Mouse (Mus musculus) limb, embryonic 15.5 days (tissue): ENCODE data around the gene Chst15. TPM values are rescaled to one million over a fixed set of nuclear protein-coding genes. Genes with fewer than 3 reads are reported as not detected.
A peak's percentile ranks its signal among the peaks of the same experiment; 100 is the strongest.

Experiments used
- ATAC-seq: fragments of 200-750 bp; cut with Nextera tagmentation; 2 replicates; pipeline ENCODE4 v1.8.0; 2017; ENCODE audit warnings: low read depth, moderate TSS enrichment; ENCODE audit not compliant: insufficient number of reproducible peaks, low FRiP score, low TSS enrichment
- H3K27ac ChIP-seq: fragments of 300-500 bp; sonication (generic); 2 replicates; pipeline ENCODE4 v1.5.1; 2015; ENCODE audit warnings: moderate library complexity, mild to moderate bottlenecking, inconsistent platforms
- H3K27me3 ChIP-seq: fragments of 300-500 bp; sonication (generic); 2 replicates; pipeline ENCODE4 v1.6.1; 2015; ENCODE audit warnings: inconsistent platforms
- H3K36me3 ChIP-seq: fragments of 300-500 bp; sonication (generic); 2 replicates; pipeline ENCODE4 v1.6.1; 2015; ENCODE audit warnings: inconsistent platforms
- H3K4me1 ChIP-seq: fragments of 300-500 bp; sonication (generic); 2 replicates; pipeline ENCODE4 v1.6.1; 2015; ENCODE audit warnings: inconsistent platforms
- H3K4me2 ChIP-seq: fragments of 300-500 bp; sonication (generic); 2 replicates; pipeline ENCODE4 v1.6.1; 2015; ENCODE audit warnings: mild to moderate bottlenecking, inconsistent platforms
- H3K4me3 ChIP-seq: fragments of 300-500 bp; sonication (generic); 2 replicates; pipeline ENCODE4 v1.5.1; 2015; ENCODE audit warnings: mild to moderate bottlenecking, inconsistent platforms
- H3K9ac ChIP-seq: fragments of 300-500 bp; sonication (generic); 2 replicates; pipeline ENCODE4 v1.6.1; 2015; ENCODE audit warnings: inconsistent platforms
- H3K9me3 ChIP-seq: fragments of 300-500 bp; sonication (generic); 2 replicates; pipeline ENCODE4 v1.6.1; 2016; ENCODE audit warnings: inconsistent platforms
- WGBS: fragments of 180-500 bp; shearing (Covaris S2); methylation state at CpG from one replicate; pipeline ENCODE4 v1.1.7; 2015; 5-methylcytosine and 5-hydroxymethylcytosine counted together
- polyA plus RNA-seq: library from polyadenylated mRNA; unstranded; fragments of >200 nt; fragmentation: Nextera tagmentation; extraction: Ambion mirVana; gene quantifications from 2 replicates; pipeline ENCODE4 v1.2.1, GENCODE M21; 2015

The Chst15 gene
- polyA plus RNA-seq, 1 experiment from 2014 or later, result 24.9 TPM

GRCm38 (mm10) chr7:132308537-132309191 lies 8.4 kb downstream of the Chst15 start:
- H3K27me3 ChIP-seq, result no peaks in the 10 kb centered on the region
- no peak overlapping the region for H3K27ac ChIP-seq
- no peaks in the 10 kb centered on the region for H3K9me3 ChIP-seq
- 42% methylated on average over 5 of the region's 5 CpGs for WGBS
- no peak overlapping the region for H3K9ac ChIP-seq
- no peak overlapping the region for H3K4me3 ChIP-seq
- H3K4me2 ChIP-seq, result no peak overlapping the region
- H3K36me3 ChIP-seq, result no peaks in the 10 kb centered on the region
- ATAC-seq, result no peak
- peaks cover 32% of the 10 kb centered on the region for H3K4me1 ChIP-seq

DNA sequence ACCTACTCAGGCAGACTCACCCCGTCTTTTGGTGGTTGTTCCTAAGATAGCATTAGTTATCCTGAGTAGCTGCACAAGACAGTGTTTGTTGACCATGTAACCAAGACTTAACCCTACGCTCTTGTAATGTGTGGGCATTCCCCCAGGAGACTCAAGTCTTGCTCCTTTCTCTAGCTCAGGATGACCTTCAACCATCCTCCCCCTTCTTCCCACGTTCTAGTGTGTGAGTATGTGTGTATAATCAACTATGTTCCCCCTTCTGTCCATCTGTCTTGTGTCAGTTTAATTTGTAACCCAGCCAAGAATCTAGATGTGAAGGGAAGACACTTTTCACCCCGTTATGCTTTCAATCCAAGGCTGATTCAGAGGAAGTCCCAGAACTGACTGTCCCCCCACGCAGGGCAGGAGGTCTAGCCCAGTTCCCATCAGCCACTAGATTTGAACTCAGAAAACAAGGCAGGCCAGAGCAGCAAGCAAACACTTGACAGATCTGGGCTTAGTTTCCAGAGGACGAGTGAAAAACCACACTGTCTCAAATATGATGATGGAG lies 9.2 kb downstream of the Chst15 start:
- ATAC-seq, result no peak
- Histone ChIP-seq H3K27me3 (no peaks in the 10 kb centered on the region), H3K4me2 (no peak overlapping the region), H3K27ac (no peak overlapping the region), H3K36me3 (no peaks in the 10 kb centered on the region), H3K9me3 (no peaks in the 10 kb centered on the region), H3K9ac (no peak overlapping the region), H3K4me3 (no peak overlapping the region), H3K4me1 (peaks cover 28% of the 10 kb centered on the region)
- WGBS, result 72% methylated on average over 6 of the region's 6 CpGs

DNA sequence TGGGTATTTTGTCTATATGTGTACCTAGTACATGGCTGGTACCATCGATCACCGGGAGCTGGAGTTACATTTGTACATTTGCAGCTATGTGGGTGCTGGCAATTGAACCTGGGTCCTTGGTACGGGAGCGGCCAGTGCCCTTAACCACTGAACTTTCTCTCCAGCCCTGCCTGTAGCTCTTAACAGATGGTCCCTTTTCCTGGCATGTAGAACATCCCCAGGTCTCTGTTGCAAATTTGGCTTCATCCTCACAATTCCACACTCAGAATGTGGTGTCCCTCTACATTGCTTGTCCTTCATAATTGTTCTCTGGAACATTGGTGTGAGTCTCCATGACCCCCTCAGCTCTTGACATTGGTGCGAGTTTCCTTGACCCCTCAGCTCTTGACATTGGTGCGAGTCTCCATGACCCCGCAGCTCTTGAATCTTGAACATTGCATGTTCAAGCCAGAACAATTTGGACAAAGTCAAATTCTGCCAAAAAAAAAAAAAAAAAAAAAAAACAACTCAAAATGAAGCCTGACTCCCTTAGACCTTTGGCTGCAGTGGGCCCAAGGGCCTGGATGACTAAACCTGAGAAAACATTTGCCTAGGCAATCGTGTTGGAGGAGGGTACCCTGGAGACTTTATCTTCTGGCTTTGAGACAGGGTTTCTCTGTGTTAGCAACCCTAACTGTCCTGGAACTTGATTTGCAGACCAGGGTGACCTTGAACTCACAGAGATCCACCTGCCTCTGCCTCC lies 10.2 kb downstream of the Chst15 start:
- 93% methylated on average over 8 of the region's 8 CpGs for WGBS
- no peaks in the 10 kb centered on the region for H3K36me3 ChIP-seq
- H3K4me1 ChIP-seq, result peaks cover 27% of the 10 kb centered on the region
- no peak overlapping the region for H3K4me2 ChIP-seq
- no peaks in the 10 kb centered on the region for H3K27me3 ChIP-seq
- no peak for ATAC-seq
- no peak overlapping the region for H3K27ac ChIP-seq
- no peaks in the 10 kb centered on the region for H3K9me3 ChIP-seq
- no peak overlapping the region for H3K9ac ChIP-seq
- no peak overlapping the region for H3K4me3 ChIP-seq

- H3K27ac ChIP-seq, result no peak overlapping the region
- H3K27me3 ChIP-seq, result no peaks in the 10 kb centered on the region
- H3K9me3 ChIP-seq, result no peaks in the 10 kb centered on the region
- peaks cover 20% of the 10 kb centered on the region for H3K4me1 ChIP-seq
- H3K36me3 ChIP-seq, result no peaks in the 10 kb centered on the region
- WGBS, result 82% methylated on average over 5 of the region's 5 CpGs
- no peak for ATAC-seq
- no peak overlapping the region for H3K9ac ChIP-seq
- H3K4me2 ChIP-seq, result no peak overlapping the region
- H3K4me3 ChIP-seq, result no peak overlapping the region
Observed at GRCm38 (mm10) chr7:132305492-132306375, 11.3 kb downstream of the Chst15 start.

DNA sequence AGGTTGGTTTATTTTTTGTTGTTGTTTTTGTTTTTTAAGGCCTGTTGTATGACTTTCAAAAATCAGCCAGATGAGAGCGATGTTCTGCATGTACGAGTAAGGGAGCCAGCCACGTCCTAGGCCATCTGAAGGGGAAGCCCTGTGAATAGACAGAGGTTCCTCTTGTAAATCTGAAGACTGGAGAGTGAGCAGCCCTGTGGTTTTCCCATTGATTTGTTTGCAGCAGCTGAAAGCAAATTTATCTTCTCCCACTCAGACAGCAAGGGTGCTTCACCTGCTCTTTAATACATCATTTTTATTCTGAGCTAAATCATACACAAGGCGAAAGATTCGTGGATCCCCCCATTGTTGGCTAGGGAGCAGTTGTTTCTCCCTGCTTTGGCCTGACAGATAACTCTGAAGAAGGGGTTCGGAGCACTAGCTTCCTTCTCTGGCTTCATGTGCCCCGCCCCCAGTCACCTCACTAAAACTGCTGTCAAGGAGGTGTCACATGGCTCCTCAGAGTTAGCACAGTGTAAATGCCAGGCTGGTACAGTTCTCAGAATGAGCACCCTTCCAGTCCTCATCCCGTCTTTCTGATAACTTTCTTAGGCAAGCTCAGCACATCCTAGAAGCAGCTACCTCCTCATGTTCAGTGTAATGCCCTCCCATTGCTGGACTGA lies 12.5 kb downstream of the Chst15 start:
- Histone ChIP-seq H3K4me3 (no peak overlapping the region), H3K27ac (no peak overlapping the region), H3K9ac (no peak overlapping the region), H3K27me3 (no peaks in the 10 kb centered on the region), H3K9me3 (no peaks in the 10 kb centered on the region), H3K4me2 (no peak overlapping the region), H3K4me1 (peaks cover 28% of the 10 kb centered on the region), H3K36me3 (no peaks in the 10 kb centered on the region)
- 77% methylated on average over 8 of the region's 8 CpGs for WGBS
- ATAC-seq, result no peak

GRCm38 (mm10) chr7:132303988-132304387 lies 13.0 kb downstream of the Chst15 start:
- no peak overlapping the region for H3K4me2 ChIP-seq
- no peak overlapping the region for H3K4me3 ChIP-seq
- ATAC-seq, result no peak
- H3K9me3 ChIP-seq, result no peaks in the 10 kb centered on the region
- H3K27ac ChIP-seq, result no peak overlapping the region
- H3K36me3 ChIP-seq, result no peaks in the 10 kb centered on the region
- peaks cover 26% of the 10 kb centered on the region for H3K4me1 ChIP-seq
- no peaks in the 10 kb centered on the region for H3K27me3 ChIP-seq
- WGBS, result 62% methylated on average over 7 of the region's 7 CpGs
- H3K9ac ChIP-seq, result no peak overlapping the region

GRCm38 (mm10) chr7:132302508-132303241 lies 14.4 kb downstream of the Chst15 start:
- ATAC-seq, result no peak
- Histone ChIP-seq H3K4me1 (peaks cover 24% of the 10 kb centered on the region), H3K36me3 (no peaks in the 10 kb centered on the region), H3K27me3 (no peaks in the 10 kb centered on the region), H3K4me3 (no peak overlapping the region), H3K9ac (no peak overlapping the region), H3K27ac (no peak overlapping the region), H3K4me2 (no peak overlapping the region), H3K9me3 (no peaks in the 10 kb centered on the region)
- WGBS, result 51% methylated on average over 8 of the region's 8 CpGs

GRCm38 (mm10) chr7:132299661-132300210 lies 17.3 kb downstream of the Chst15 start:
- no peaks in the 10 kb centered on the region for H3K9me3 ChIP-seq
- WGBS, result 20% methylated on average over 5 of the region's 5 CpGs
- peaks cover 29% of the 10 kb centered on the region for H3K4me1 ChIP-seq
- H3K27me3 ChIP-seq, result no peaks in the 10 kb centered on the region
- ATAC-seq, result no peak
- no peak overlapping the region for H3K4me2 ChIP-seq
- H3K9ac ChIP-seq, result no peak overlapping the region
- H3K4me3 ChIP-seq, result no peak overlapping the region
- peak overlapping the region; percentile 38 for H3K27ac ChIP-seq
- H3K36me3 ChIP-seq, result no peaks in the 10 kb centered on the region

GRCm38 (mm10) chr7:132298412-132298990 lies 18.5 kb downstream of the Chst15 start:
- no peak overlapping the region for H3K27ac ChIP-seq
- no peaks in the 10 kb centered on the region for H3K27me3 ChIP-seq
- ATAC-seq, result no peak
- H3K9me3 ChIP-seq, result no peaks in the 10 kb centered on the region
- H3K4me2 ChIP-seq, result no peak overlapping the region
- no peaks in the 10 kb centered on the region for H3K36me3 ChIP-seq
- H3K4me3 ChIP-seq, result no peak overlapping the region
- H3K9ac ChIP-seq, result no peak overlapping the region
- WGBS, result 53% methylated on average over 7 of the region's 7 CpGs
- peaks cover 29% of the 10 kb centered on the region for H3K4me1 ChIP-seq

DNA sequence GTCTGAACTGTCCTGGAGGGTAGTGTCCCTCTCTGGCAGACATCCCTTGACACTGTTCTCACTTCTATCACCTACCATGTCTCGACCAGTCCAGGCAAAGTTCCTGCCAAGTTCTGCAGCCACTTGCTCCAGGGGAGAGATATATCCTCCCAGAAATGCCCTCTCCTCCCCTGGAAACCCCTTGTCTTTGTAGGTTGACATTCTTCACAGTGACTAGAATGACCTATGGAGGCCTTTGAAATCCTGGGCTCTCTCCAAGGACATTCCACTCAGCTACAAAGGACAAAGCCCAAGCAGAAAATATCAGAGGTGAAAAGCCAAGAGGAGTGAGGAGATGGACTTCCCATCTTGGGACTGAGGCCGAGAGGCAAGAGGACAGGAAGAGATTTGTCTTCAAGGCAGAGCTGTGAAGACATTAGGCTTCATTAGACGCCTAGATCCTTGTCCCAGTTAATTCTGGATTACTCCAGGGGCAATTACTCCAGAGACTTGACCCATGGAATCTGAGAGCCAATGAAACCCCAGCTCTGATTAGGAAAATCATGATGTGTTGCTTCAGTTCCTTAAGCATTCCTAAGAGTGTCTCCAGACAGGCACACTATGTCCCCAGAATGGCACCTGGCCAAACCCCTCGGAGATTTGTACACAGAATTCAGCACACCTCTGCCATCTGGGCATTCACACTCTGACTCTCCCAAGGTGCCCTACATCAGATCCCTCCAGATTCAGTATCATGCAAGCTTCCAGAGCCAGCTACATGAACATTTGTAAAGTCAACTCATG lies 20.2 kb downstream of the Chst15 start:
- Histone ChIP-seq H3K9me3 (no peaks in the 10 kb centered on the region), H3K9ac (no peak overlapping the region), H3K4me2 (no peak overlapping the region), H3K27ac (no peak overlapping the region), H3K27me3 (no peaks in the 10 kb centered on the region), H3K4me1 (peaks cover 20% of the 10 kb centered on the region), H3K36me3 (no peaks in the 10 kb centered on the region), H3K4me3 (no peak overlapping the region)
- ATAC-seq, result no peak
- 71% methylated on average over 4 of the region's 4 CpGs for WGBS
